Mouse (Mus musculus): ENCODE data around the gene Phka1. TPM values are rescaled to one million over a fixed set of nuclear protein-coding genes. Genes with fewer than 3 reads are reported as not detected.
"Not testable (repeated sequence)": the region's sequence is repeated elsewhere in the genome, so short reads cannot be mapped to it uniquely, and the experiment has no call there.

Gene Phka1
- 5.8 and 6.7 TPM in 2 replicates for polyA plus RNA-seq (2014; fragmentation: Nextera tagmentation; extraction: Ambion mirVana)

- peaks cover 17% of the 10 kb centered on the region for H3K27me3 ChIP-seq (ENCODE audit: control insufficient read depth, insufficient read depth, low read length)
Observed at GRCm38 (mm10) chrX:102643823-102644572, at the start of gene Phka1. TSS of gene Phka1 (minus strand) at chrX:102644246.

GRCm38 (mm10) chrX:102689252-102689651 is 45.2 kb upstream of the Phka1 start:
- H3K4me3 ChIP-seq (ENCODE audit: low read depth, low read length); H3K36me3 ChIP-seq (ENCODE audit: control insufficient read depth, insufficient read depth, low read length); H3K9me3 ChIP-seq (ENCODE audit: control insufficient read depth, low read length); DNase-seq (ENCODE audit: low spot score, missing footprints); H3K27ac ChIP-seq (ENCODE audit: low read depth, low read length); H3K27me3 ChIP-seq (ENCODE audit: control insufficient read depth, insufficient read depth, low read length); H3K4me1 ChIP-seq (ENCODE audit: control insufficient read depth, insufficient read depth, low read length); H3K9ac ChIP-seq (ENCODE audit: low read length); H3K4me2 ChIP-seq: not testable (repeated sequence)
- ATAC-seq (ENCODE audit: low FRiP score) = peak; percentile 59; the same call in 1 of the 2 replicates
- WGBS = 26% methylated on average over 4 of the region's 4 CpGs

More at GRCm38 (mm10) chrX:102643823-102644572, at the start of gene Phka1:
- DNase-seq (ENCODE audit: low spot score, missing footprints) (peak; percentile 92), ATAC-seq (ENCODE audit: low FRiP score) (peak; percentile 88)
- no peaks in the 10 kb centered on the region for H3K36me3 ChIP-seq (ENCODE audit: control insufficient read depth, insufficient read depth, low read length)
- peak within 1 kb of the TSS; percentile 53 for H3K4me2 ChIP-seq
- peak within 1 kb of the TSS; percentile 61 for H3K9ac ChIP-seq (ENCODE audit: low read length)
- no peak within 1 kb of the TSS for H3K27ac ChIP-seq (ENCODE audit: low read depth, low read length)
- 20% methylated on average over 58 of the region's 60 CpGs for WGBS
- no peaks in the 10 kb centered on the region for H3K4me1 ChIP-seq (ENCODE audit: control insufficient read depth, insufficient read depth, low read length)
- peak within 1 kb of the TSS; percentile 46 for H3K4me3 ChIP-seq (ENCODE audit: low read depth, low read length)
- no peaks in the 10 kb centered on the region for H3K9me3 ChIP-seq (ENCODE audit: control insufficient read depth, low read length)

- not testable (repeated sequence) for H3K9ac ChIP-seq (ENCODE audit: low read length); H3K27ac ChIP-seq (ENCODE audit: low read depth, low read length); ATAC-seq (ENCODE audit: low FRiP score); H3K4me3 ChIP-seq (ENCODE audit: low read depth, low read length); H3K36me3 ChIP-seq (ENCODE audit: control insufficient read depth, insufficient read depth, low read length); DNase-seq (ENCODE audit: low spot score, missing footprints); H3K27me3 ChIP-seq (ENCODE audit: control insufficient read depth, insufficient read depth, low read length); H3K4me2 ChIP-seq; H3K9me3 ChIP-seq (ENCODE audit: control insufficient read depth, low read length); H3K4me1 ChIP-seq (ENCODE audit: control insufficient read depth, insufficient read depth, low read length)
- WGBS = 87% methylated on average over 5 of the region's 5 CpGs
Observed at GRCm38 (mm10) chrX:102686872-102687271, 42.8 kb upstream of the Phka1 start, which contains the start of gene Gm3880. TSS of gene Gm3880 (minus strand) at chrX:102686972.

- H3K9ac ChIP-seq (ENCODE audit: low read length); H3K4me1 ChIP-seq (ENCODE audit: control insufficient read depth, insufficient read depth, low read length); H3K27ac ChIP-seq (ENCODE audit: low read depth, low read length); H3K9me3 ChIP-seq (ENCODE audit: control insufficient read depth, low read length); H3K4me2 ChIP-seq; H3K4me3 ChIP-seq (ENCODE audit: low read depth, low read length); DNase-seq (ENCODE audit: low spot score, missing footprints); ATAC-seq (ENCODE audit: low FRiP score); H3K27me3 ChIP-seq (ENCODE audit: control insufficient read depth, insufficient read depth, low read length); H3K36me3 ChIP-seq (ENCODE audit: control insufficient read depth, insufficient read depth, low read length): not testable (repeated sequence)
- 35% methylated on average over 3 of the region's 3 CpGs for WGBS
Observed at GRCm38 (mm10) chrX:102684706-102685105, 40.7 kb upstream of the Phka1 start.

- Histone ChIP-seq H3K27ac (ENCODE audit: low read depth, low read length) (no peak overlapping the region), H3K27me3 (ENCODE audit: control insufficient read depth, insufficient read depth, low read length) (no peaks in the 10 kb centered on the region), H3K4me2 (no peak overlapping the region), H3K9me3 (ENCODE audit: control insufficient read depth, low read length) (no peaks in the 10 kb centered on the region), H3K4me1 (ENCODE audit: control insufficient read depth, insufficient read depth, low read length) (no peaks in the 10 kb centered on the region), H3K4me3 (ENCODE audit: low read depth, low read length) (no peak overlapping the region), H3K36me3 (ENCODE audit: control insufficient read depth, insufficient read depth, low read length) (no peaks in the 10 kb centered on the region), H3K9ac (ENCODE audit: low read length) (no peak overlapping the region)
- DNase-seq (ENCODE audit: low spot score, missing footprints) (no peak), ATAC-seq (ENCODE audit: low FRiP score) (no peak)
- 73% methylated on average over 2 of the region's 2 CpGs for WGBS
Observed at GRCm38 (mm10) chrX:102666641-102667040, 22.6 kb upstream of the Phka1 start.

- Histone ChIP-seq H3K36me3 (ENCODE audit: control insufficient read depth, insufficient read depth, low read length) (no peaks in the 10 kb centered on the region), H3K4me3 (ENCODE audit: low read depth, low read length) (no peak overlapping the region), H3K9ac (ENCODE audit: low read length) (no peak overlapping the region), H3K9me3 (ENCODE audit: control insufficient read depth, low read length) (no peaks in the 10 kb centered on the region), H3K27ac (ENCODE audit: low read depth, low read length) (no peak overlapping the region), H3K4me2 (no peak overlapping the region), H3K4me1 (ENCODE audit: control insufficient read depth, insufficient read depth, low read length) (no peaks in the 10 kb centered on the region), H3K27me3 (ENCODE audit: control insufficient read depth, insufficient read depth, low read length) (no peaks in the 10 kb centered on the region)
- WGBS = 18% methylated on average over 3 of the region's 3 CpGs
- ATAC-seq (ENCODE audit: low FRiP score) = no peak
- no peak for DNase-seq (ENCODE audit: low spot score, missing footprints)
Observed at GRCm38 (mm10) chrX:102660712-102661111, 16.7 kb upstream of the Phka1 start.

GRCm38 (mm10) chrX:102645691-102646090 is 1.6 kb upstream of the Phka1 start:
- DNase-seq (ENCODE audit: low spot score, missing footprints) = no peak
- WGBS = 75% methylated on average over 1 of the region's 1 CpGs
- H3K4me3 ChIP-seq (ENCODE audit: low read depth, low read length) = no peak overlapping the region
- no peaks in the 10 kb centered on the region for H3K36me3 ChIP-seq (ENCODE audit: control insufficient read depth, insufficient read depth, low read length)
- H3K9ac ChIP-seq (ENCODE audit: low read length) = no peak overlapping the region
- H3K27me3 ChIP-seq (ENCODE audit: control insufficient read depth, insufficient read depth, low read length) = peaks cover 14% of the 10 kb centered on the region
- no peak overlapping the region for H3K27ac ChIP-seq (ENCODE audit: low read depth, low read length)
- H3K9me3 ChIP-seq (ENCODE audit: control insufficient read depth, low read length) = no peaks in the 10 kb centered on the region
- ATAC-seq (ENCODE audit: low FRiP score) = no peak
- no peaks in the 10 kb centered on the region for H3K4me1 ChIP-seq (ENCODE audit: control insufficient read depth, insufficient read depth, low read length)
- no peak overlapping the region for H3K4me2 ChIP-seq

- Histone ChIP-seq H3K27me3 (ENCODE audit: control insufficient read depth, insufficient read depth, low read length) (peaks cover 14% of the 10 kb centered on the region), H3K36me3 (ENCODE audit: control insufficient read depth, insufficient read depth, low read length) (no peaks in the 10 kb centered on the region), H3K9me3 (ENCODE audit: control insufficient read depth, low read length) (no peaks in the 10 kb centered on the region), H3K4me2 (0 out of 2 replicates have a peak overlapping the region, but pooled peaks have one; percentile 53), H3K9ac (ENCODE audit: low read length) (no peak overlapping the region), H3K4me1 (ENCODE audit: control insufficient read depth, insufficient read depth, low read length) (no peaks in the 10 kb centered on the region), H3K27ac (ENCODE audit: low read depth, low read length) (no peak overlapping the region), H3K4me3 (ENCODE audit: low read depth, low read length) (no peak overlapping the region)
- WGBS = 55% methylated on average over 6 of the region's 6 CpGs
- ATAC-seq (ENCODE audit: low FRiP score) = no peak
- DNase-seq (ENCODE audit: low spot score, missing footprints) = no peak
Observed at GRCm38 (mm10) chrX:102645146-102645545, 1.1 kb upstream of the Phka1 start.

GRCm38 (mm10) chrX:102644573-102644951 is 516 bp upstream of the Phka1 start:
- peak overlapping the region; percentile 53 for H3K4me2 ChIP-seq
- no peaks in the 10 kb centered on the region for H3K36me3 ChIP-seq (ENCODE audit: control insufficient read depth, insufficient read depth, low read length)
- no peaks in the 10 kb centered on the region for H3K4me1 ChIP-seq (ENCODE audit: control insufficient read depth, insufficient read depth, low read length)
- H3K9ac ChIP-seq (ENCODE audit: low read length) = peak overlapping the region; percentile 61
- H3K9me3 ChIP-seq (ENCODE audit: control insufficient read depth, low read length) = no peaks in the 10 kb centered on the region
- 16% methylated on average over 8 of the region's 8 CpGs for WGBS
- H3K27ac ChIP-seq (ENCODE audit: low read depth, low read length) = no peak overlapping the region
- H3K27me3 ChIP-seq (ENCODE audit: control insufficient read depth, insufficient read depth, low read length) = peaks cover 16% of the 10 kb centered on the region
- H3K4me3 ChIP-seq (ENCODE audit: low read depth, low read length) = peak overlapping the region; percentile 46
- ATAC-seq (ENCODE audit: low FRiP score) (0 out of 2 replicates have a peak, but pooled peaks have one; percentile 42), DNase-seq (ENCODE audit: low spot score, missing footprints) (peak; percentile 90)
